Mouse (Mus musculus) Muller cell, postnatal 12 days (primary cell): ENCODE data around the gene Ehd4.

Experiments used
- DNase-seq: peaks from one replicate; pipeline ENCODE4 v3.0.0-alpha.2; 2015; ENCODE audit errors: inconsistent ontology term

The Ehd4 gene

GRCm38 (mm10) chr2:120108077-120108476 is 46.3 kb downstream of the Ehd4 start:
- no peak for DNase-seq

GRCm38 (mm10) chr2:120107446-120107845 is 47.0 kb downstream of the Ehd4 start:
- DNase-seq = no peak

- DNase-seq = no peak
Measured at GRCm38 (mm10) chr2:120106397-120106973, 47.9 kb downstream of the Ehd4 start.

- DNase-seq = no peak
Measured at GRCm38 (mm10) chr2:120105861-120106260, 48.5 kb downstream of the Ehd4 start.

DNA sequence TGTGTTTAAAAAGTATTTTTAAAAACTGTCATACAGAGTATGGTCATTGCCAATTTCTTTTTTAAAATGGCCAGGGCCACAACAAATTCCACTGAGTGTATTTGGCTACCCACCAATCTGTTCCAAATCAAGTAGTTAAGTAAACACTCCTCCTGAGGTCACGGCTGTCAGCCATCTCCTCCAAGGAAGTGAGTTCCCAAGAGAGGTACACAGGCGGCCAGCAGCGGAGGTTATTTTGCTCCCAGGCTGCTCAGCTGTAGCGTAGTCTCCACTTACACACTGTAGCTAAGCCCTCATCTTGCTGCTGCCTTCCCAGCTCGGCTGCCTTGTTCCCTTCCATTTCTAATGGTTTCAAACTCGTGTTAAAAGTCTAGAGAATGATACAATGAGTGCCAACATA is 51.5 kb downstream of the Ehd4 start:
- no peak for DNase-seq

- DNase-seq = no peak
Measured at GRCm38 (mm10) chr2:120102450-120102849, 52.0 kb downstream of the Ehd4 start.

GRCm38 (mm10) chr2:120101961-120102360 is 52.4 kb downstream of the Ehd4 start:
- DNase-seq = no peak

GRCm38 (mm10) chr2:120099886-120100285 is 54.5 kb downstream of the Ehd4 start:
- no peak for DNase-seq

GRCm38 (mm10) chr2:120099263-120099662 is 55.1 kb downstream of the Ehd4 start:
- no peak for DNase-seq

- DNase-seq = peak; percentile 51
Measured at GRCm38 (mm10) chr2:120098781-120099202, 55.6 kb downstream of the Ehd4 start.

GRCm38 (mm10) chr2:120097868-120098267 is 56.5 kb downstream of the Ehd4 start:
- DNase-seq = peak; percentile 25

GRCm38 (mm10) chr2:120096711-120097110 is 57.7 kb downstream of the Ehd4 start:
- DNase-seq = no peak

DNA sequence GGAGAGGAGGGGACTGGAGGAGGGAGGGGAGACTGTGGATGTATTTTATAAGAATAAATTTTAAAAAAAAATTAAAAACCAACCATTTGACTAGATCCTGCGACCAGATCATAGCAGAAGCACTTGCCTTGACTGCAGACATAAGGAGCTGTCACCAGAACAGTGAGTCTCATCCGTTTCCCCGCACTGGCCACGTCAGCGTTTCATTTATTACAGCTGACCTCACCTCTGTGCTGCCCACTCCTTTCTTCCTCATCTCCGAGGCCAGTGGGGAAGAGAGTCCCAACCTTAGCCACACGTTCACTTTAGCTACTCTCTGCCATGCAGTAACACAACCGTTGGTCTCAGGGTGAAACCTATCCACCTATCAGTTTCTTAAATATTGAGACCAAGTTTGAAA is 58.2 kb downstream of the Ehd4 start:
- DNase-seq = no peak

GRCm38 (mm10) chr2:120095171-120095570 is 59.2 kb downstream of the Ehd4 start:
- DNase-seq = no peak

- peak; percentile 52 for DNase-seq
Measured at GRCm38 (mm10) chr2:120093671-120094430, 60.6 kb downstream of the Ehd4 start.

GRCm38 (mm10) chr2:120090979-120091378 is 63.4 kb downstream of the Ehd4 start:
- no peak for DNase-seq

GRCm38 (mm10) chr2:120087897-120088296 is 66.5 kb downstream of the Ehd4 start:
- no peak for DNase-seq

GRCm38 (mm10) chr2:120087391-120087790 is 67.0 kb downstream of the Ehd4 start:
- DNase-seq = no peak

DNA sequence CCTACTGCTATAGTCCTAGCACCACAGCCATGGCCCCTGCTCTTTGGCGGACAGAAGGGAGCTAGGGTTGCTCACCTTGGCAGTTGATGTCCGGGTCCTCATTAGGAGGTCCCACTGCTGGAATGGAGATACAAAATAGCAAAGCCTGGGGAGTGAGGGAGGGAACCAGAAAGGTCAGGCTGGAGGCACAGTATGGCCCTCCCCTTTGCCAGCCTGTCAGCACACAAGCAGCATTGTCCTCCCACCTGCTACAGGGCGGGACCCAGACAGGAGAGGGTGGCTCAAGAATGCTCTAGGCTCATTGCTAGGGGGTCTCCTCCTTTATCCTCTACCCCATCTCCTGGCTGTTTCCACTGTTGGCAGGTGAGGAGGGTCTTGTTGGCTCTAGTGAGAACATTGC is 68.4 kb downstream of the Ehd4 start:
- DNase-seq = no peak

DNA sequence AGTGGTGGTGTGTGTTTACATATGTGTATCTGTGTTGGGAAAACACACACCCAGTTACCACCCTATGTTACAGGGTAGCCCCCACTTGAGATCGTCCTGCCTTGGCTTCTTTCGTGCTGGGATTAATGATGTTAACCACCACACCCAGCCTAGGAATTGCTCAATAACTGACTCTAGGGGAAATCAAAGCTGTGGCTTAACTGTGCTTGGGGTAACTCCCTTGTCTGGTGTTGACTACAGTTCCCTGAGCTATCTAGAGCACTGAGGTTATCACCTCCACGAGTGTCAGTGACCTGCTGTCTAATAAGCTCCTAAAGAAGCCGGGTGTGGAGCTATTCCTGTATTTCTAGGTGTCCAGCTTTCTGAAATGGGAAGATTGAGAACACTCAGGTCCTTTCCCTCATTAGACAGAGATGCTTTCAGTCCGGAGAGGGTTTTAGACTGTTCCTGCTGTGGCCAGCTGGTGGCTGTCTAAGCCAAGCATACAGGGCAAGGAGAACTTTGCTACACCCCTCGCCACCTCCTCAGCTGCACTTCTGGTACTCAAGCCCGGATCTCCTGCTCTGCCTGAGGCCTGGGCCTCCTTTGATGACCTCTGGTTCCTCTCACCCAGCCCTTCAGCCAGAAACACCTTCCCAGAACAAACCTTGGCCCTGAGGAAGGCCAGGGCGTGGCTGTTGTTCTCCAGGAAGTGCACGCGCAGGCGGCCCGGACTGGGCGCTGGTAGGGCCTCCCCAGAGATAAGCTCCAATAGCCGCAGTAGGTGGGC is 69.6 kb downstream of the Ehd4 start:
- DNase-seq = peak; percentile 26

DNA sequence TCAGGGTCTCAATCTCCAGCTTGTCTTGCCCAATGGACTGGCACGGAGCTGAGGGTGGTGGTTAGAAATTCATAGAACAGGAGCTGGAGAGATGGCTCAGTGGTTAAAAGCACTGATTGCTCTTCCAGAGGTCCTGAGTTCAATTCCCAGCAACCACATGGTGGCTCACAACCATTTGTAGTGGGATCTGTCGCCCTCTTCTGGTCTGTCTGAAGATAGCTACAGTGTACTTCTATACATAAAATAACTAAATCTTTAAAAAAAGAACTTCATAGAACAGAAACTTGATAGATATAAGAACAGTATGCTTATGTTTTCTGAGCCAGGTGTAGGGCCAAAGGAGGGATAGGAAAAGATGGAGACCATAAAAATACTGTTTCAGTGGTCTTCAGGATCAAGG is 72.0 kb downstream of the Ehd4 start:
- no peak for DNase-seq

- DNase-seq = peak; percentile 70
Measured at GRCm38 (mm10) chr2:120076076-120076705, 78.2 kb downstream of the Ehd4 start.
